Mouse (Mus musculus): ENCODE data around the gene Myh15. TPM values are rescaled to one million over a fixed set of nuclear protein-coding genes. Genes with fewer than 3 reads are reported as not detected.
"Not testable (repeated sequence)": the region's sequence is repeated elsewhere in the genome, so short reads cannot be mapped to it uniquely, and the experiment has no call there.

Myh15 gene
- total RNA-seq, 2 experiments from 2014 or later: not detected

GRCm38 (mm10) chr16:49167325-49167724, 110.0 kb downstream of the Myh15 start:
- TF ChIP-seq CTCF (IDR thresholded peaks at IDR 0.05): no peak
- Histone ChIP-seq H3K4me3 (no peak overlapping the region), H3K27ac (no peak overlapping the region)
- intact Hi-C loops (cut with DNase I): no loop called here
- DNase-seq: no peak

DNA sequence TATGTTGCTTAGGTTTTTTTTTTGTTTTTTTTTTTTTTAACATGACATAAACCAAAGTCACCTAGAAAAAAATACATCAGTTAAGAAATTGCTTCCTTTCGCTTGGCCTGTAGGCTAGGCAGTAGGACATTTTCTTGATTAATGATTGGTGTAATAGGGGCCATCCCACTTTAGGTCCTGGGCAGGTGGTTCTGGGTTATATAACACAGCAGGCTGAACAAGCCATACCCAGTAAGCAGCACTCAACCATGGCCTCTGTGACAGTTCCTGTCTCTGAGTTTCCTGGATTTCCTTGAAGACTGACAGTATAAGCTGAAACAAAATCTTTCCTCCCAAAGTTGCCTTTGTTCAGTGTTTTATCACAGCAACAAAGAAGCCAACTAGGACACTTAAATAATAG, 117.8 kb downstream of the Myh15 start:
- no peak for DNase-seq
- no peak overlapping the region for H3K4me3 ChIP-seq
- no peak for TF ChIP-seq CTCF (IDR thresholded peaks at IDR 0.05)
- no peak overlapping the region for H3K27ac ChIP-seq
- intact Hi-C loops (cut with DNase I): no loop called here

- no peak overlapping the region for H3K4me3 ChIP-seq
- intact Hi-C loops (cut with DNase I): no loop called here
- no peak for DNase-seq
Measured at GRCm38 (mm10) chr16:49175729-49176395, 118.6 kb downstream of the Myh15 start.

DNA sequence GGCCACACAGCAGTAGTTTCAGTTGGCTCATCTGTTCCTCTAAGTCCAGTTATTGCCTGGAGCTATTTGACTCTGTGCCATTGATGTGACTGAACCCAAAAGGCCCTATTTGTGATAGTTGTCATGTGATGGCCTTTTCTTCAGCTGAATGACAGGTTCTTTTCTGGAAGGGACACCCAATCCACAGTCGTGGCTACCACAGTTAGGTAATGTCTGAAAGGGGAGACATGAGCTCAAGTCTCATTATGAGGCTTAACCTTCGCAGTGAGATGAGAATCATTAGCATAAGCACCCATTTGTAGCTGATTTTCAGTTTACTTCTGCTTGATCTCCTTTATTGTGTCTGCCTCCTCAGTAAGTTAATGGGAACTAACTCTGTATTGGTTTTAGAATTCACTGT, 136.2 kb downstream of the Myh15 start:
- no peak overlapping the region for H3K4me3 ChIP-seq
- no peak overlapping the region for H3K27ac ChIP-seq
- intact Hi-C loops (cut with DNase I): no loop called here
- no peak for DNase-seq
- TF ChIP-seq CTCF (IDR thresholded peaks at IDR 0.05): no peak

More at GRCm38 (mm10) chr16:49175729-49176395, 118.6 kb downstream of the Myh15 start:
- TF ChIP-seq CTCF (IDR thresholded peaks at IDR 0.05): no peak
- no peak overlapping the region for H3K27ac ChIP-seq

GRCm38 (mm10) chr16:49193986-49194385, 136.7 kb downstream of the Myh15 start:
- no peak for DNase-seq
- H3K4me3 ChIP-seq: no peak overlapping the region
- no peak for TF ChIP-seq CTCF (IDR thresholded peaks at IDR 0.05)
- intact Hi-C loops (cut with DNase I): no loop called here
- H3K27ac ChIP-seq: no peak overlapping the region

- DNase-seq: no peak
- TF ChIP-seq CTCF (IDR thresholded peaks at IDR 0.05): no peak
- Histone ChIP-seq H3K4me3 (no peak overlapping the region), H3K27ac (no peak overlapping the region)
- intact Hi-C loops (cut with DNase I): no loop called here
Measured at GRCm38 (mm10) chr16:49196290-49196689, 139.0 kb downstream of the Myh15 start.

- H3K27ac ChIP-seq: no peak overlapping the region
- TF ChIP-seq CTCF (IDR thresholded peaks at IDR 0.05): no peak
- intact Hi-C loops (cut with DNase I): no loop called here
Measured at GRCm38 (mm10) chr16:49197951-49198350, 140.7 kb downstream of the Myh15 start.

DNA sequence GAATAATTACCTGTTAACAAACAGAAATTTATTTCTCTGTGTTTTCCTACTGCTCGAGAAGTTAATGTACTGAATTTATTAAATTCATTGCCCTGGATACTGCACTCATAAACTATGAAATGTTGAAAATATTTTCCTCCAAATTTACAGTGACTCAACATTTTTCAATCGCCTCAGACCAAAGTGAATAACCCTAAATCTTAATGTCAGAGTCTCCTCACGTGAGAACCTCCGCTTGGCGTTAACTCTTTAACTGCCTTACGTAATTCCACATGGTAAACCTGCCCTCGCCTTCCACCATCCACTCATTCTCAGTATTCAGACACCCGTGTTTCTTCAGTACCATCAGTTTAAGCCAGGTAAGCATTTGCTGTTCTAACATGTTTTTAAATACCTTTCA, 166.4 kb downstream of the Myh15 start:
- Histone ChIP-seq H3K4me3 (no peak overlapping the region), H3K27ac (no peak overlapping the region)
- TF ChIP-seq CTCF (IDR thresholded peaks at IDR 0.05): no peak
- intact Hi-C loops (cut with DNase I): no loop called here
- DNase-seq: no peak

More at GRCm38 (mm10) chr16:49197951-49198350, 140.7 kb downstream of the Myh15 start:
- no peak overlapping the region for H3K4me3 ChIP-seq
- DNase-seq: no peak

GRCm38 (mm10) chr16:49243517-49243916, 186.2 kb downstream of the Myh15 start:
- H3K4me3 ChIP-seq; intact Hi-C loops (cut with DNase I); DNase-seq; H3K27ac ChIP-seq: not testable (repeated sequence)

Other genes starting within 250 kb of the Myh15 start
- gene Retnlb, start 240.6 kb upstream of the Myh15 start, total RNA-seq (2021): not detected
- 1 to 10 TPM; 2.8 to 8.4 TPM for gene Retnla, start 214.9 kb upstream of the Myh15 start, total RNA-seq (2021)
- gene Retnlg, start 184.9 kb upstream of the Myh15 start, total RNA-seq (2021): under 1 TPM in 1 of 2 experiments, not detected in 1; 0.46 TPM
- 1 to 10 TPM; 3.7 to 4.4 TPM for gene Dzip3, start 63.3 kb upstream of the Myh15 start, total RNA-seq (2021)
- under 1 TPM; 0.36 to 0.50 TPM for gene Cip2a, start 63.3 kb upstream of the Myh15 start, total RNA-seq (2021)

All from gastrocnemius, adult 2 months (tissue).